Mouse (Mus musculus) lung, postnatal 0 days (tissue): ENCODE measurements around the gene Jph2.

Source experiments
- CTCF ChIP-seq: IDR thresholded peaks from 2 replicates; pipeline ENCODE4 v1.5.1; 2016; ENCODE audit warnings: antibody characterized with exemption, mild to moderate bottlenecking
- EP300 ChIP-seq: IDR thresholded peaks from 2 replicates; pipeline ENCODE4 v1.6.1; 2016; ENCODE audit warnings: antibody characterized with exemption, mild to moderate bottlenecking, control low read depth

DNA sequence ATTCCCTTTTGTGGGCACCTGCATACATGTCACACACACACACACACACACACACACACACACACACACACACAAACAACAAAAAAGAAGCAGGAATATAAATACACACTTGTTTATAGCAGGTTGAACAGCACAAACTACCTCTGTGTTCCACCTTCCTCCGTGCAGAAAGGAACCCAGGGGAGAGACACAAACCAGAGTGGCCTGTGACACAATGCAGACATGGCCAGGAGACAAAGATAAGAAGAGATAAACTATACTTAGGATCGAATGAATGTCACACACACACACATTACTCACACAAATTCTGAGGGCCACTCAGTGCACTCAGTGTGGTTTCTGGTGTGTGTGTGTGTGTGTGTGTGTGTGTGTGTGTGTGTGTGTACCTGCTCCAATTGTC is 38.5 kb downstream of the Jph2 start:
- TF ChIP-seq CTCF (no peak), EP300 (no peak)
